Mouse (Mus musculus) right cerebral cortex, adult 2 months (tissue): ENCODE data around the gene Ankrd26.
"Not testable (repeated sequence)": the region's sequence is repeated elsewhere in the genome, so short reads cannot be mapped to it uniquely, and the experiment has no call there.

Experiments
- DNase-seq, 2 experiments: peaks; one replicate each; pipeline ENCODE4 v3.0.0; 2021 to 2022; ENCODE audit warnings: low spot score in 2 of 2

Gene Ankrd26

GRCm38 (mm10) chr6:118561745-118562609 is at the start of gene Ankrd26:
TSS of gene Ankrd26 (minus strand) at chr6:118562226.
- peak; percentile 92 for DNase-seq

- no peak for DNase-seq
These were observed 46.9 kb upstream of the Ankrd26 start for GRCm38 (mm10) chr6:118608906-118609305.

- DNase-seq: no peak
These were observed 43.9 kb upstream of the Ankrd26 start for GRCm38 (mm10) chr6:118605974-118606373.

GRCm38 (mm10) chr6:118603825-118604224 is 41.8 kb upstream of the Ankrd26 start:
- no peak for DNase-seq

- no peak for DNase-seq
These were observed 33.6 kb upstream of the Ankrd26 start for GRCm38 (mm10) chr6:118595681-118596055.

- DNase-seq: peak; percentile 41 to 49
These were observed 33.0 kb upstream of the Ankrd26 start for GRCm38 (mm10) chr6:118594833-118595680.

- DNase-seq: no peak
These were observed 32.0 kb upstream of the Ankrd26 start for GRCm38 (mm10) chr6:118594070-118594469.

GRCm38 (mm10) chr6:118593377-118594061 is 31.5 kb upstream of the Ankrd26 start:
- DNase-seq: no peak

GRCm38 (mm10) chr6:118592662-118593376 is 30.8 kb upstream of the Ankrd26 start:
- no peak for DNase-seq

- not testable (repeated sequence) for DNase-seq
These were observed 16.7 kb upstream of the Ankrd26 start for GRCm38 (mm10) chr6:118578741-118579140.

- no peak for DNase-seq
These were observed 12.3 kb upstream of the Ankrd26 start for GRCm38 (mm10) chr6:118574351-118574750.

GRCm38 (mm10) chr6:118567816-118568215 is 5.8 kb upstream of the Ankrd26 start:
- DNase-seq: no peak

GRCm38 (mm10) chr6:118561225-118561624 is 801 bp downstream of the Ankrd26 start:
- no peak for DNase-seq

- DNase-seq: no peak
These were observed 23.4 kb downstream of the Ankrd26 start for GRCm38 (mm10) chr6:118538627-118539026.

GRCm38 (mm10) chr6:118537201-118537600 is 24.8 kb downstream of the Ankrd26 start:
- not testable (repeated sequence) for DNase-seq

- DNase-seq: no peak
These were observed 26.7 kb downstream of the Ankrd26 start for GRCm38 (mm10) chr6:118535321-118535720.

- no peak for DNase-seq
These were observed 28.6 kb downstream of the Ankrd26 start for GRCm38 (mm10) chr6:118533381-118533780.

GRCm38 (mm10) chr6:118520668-118521067 is 41.4 kb downstream of the Ankrd26 start:
- no peak for DNase-seq

GRCm38 (mm10) chr6:118513335-118514012 is 48.6 kb downstream of the Ankrd26 start:
- no peak for DNase-seq

- no peak for DNase-seq
These were observed 63.0 kb downstream of the Ankrd26 start for GRCm38 (mm10) chr6:118499010-118499409.

GRCm38 (mm10) chr6:118482125-118482524 is 79.9 kb downstream of the Ankrd26 start:
- no peak for DNase-seq
